Mouse (Mus musculus) cerebellum, adult 11-12 months (tissue): Measurements from ENCODE around the gene Slc34a1.
"Not testable (repeated sequence)": the region's sequence is repeated elsewhere in the genome, so short reads cannot be mapped to it uniquely, and the experiment has no call there.

Source experiments
- DNase-seq: peaks from one replicate; pipeline ENCODE4 v3.0.0; 2022

The Slc34a1 gene

GRCm38 (mm10) chr13:55404853-55405782, 7.1 kb downstream of the Slc34a1 start:
- peak; percentile 40 for DNase-seq

GRCm38 (mm10) chr13:55405783-55406390, 7.9 kb downstream of the Slc34a1 start:
- DNase-seq, result no peak

- no peak for DNase-seq
Observed at GRCm38 (mm10) chr13:55407341-55407740, 9.4 kb downstream of the Slc34a1 start.

GRCm38 (mm10) chr13:55408546-55409120, 10.6 kb downstream of the Slc34a1 start:
- DNase-seq, result no peak

GRCm38 (mm10) chr13:55411826-55412225, 13.8 kb downstream of the Slc34a1 start:
- DNase-seq, result no peak

GRCm38 (mm10) chr13:55412643-55413307, 14.8 kb downstream of the Slc34a1 start:
- no peak for DNase-seq

- DNase-seq, result no peak
Observed at GRCm38 (mm10) chr13:55413333-55413732, 15.3 kb downstream of the Slc34a1 start.

GRCm38 (mm10) chr13:55414743-55415380, 16.9 kb downstream of the Slc34a1 start, which contains the start of gene Pfn3:
Gene Pfn3, minus strand, starts transcription at chr13:55415232.
- no peak for DNase-seq

GRCm38 (mm10) chr13:55418004-55418403, 20.0 kb downstream of the Slc34a1 start:
- DNase-seq, result peak; percentile 74

- no peak for DNase-seq
Observed at GRCm38 (mm10) chr13:55419142-55419541, 21.2 kb downstream of the Slc34a1 start.

GRCm38 (mm10) chr13:55420018-55420932, 22.3 kb downstream of the Slc34a1 start:
- no peak for DNase-seq

GRCm38 (mm10) chr13:55420933-55421800, 23.2 kb downstream of the Slc34a1 start:
- DNase-seq, result no peak

- no peak for DNase-seq
Observed at GRCm38 (mm10) chr13:55426613-55427012, 28.6 kb downstream of the Slc34a1 start, which contains the start of gene F12. Gene F12, minus strand, starts transcription at chr13:55426793.

- no peak for DNase-seq
Observed at GRCm38 (mm10) chr13:55429226-55429888, 31.4 kb downstream of the Slc34a1 start.

- no peak for DNase-seq
Observed at GRCm38 (mm10) chr13:55430566-55430965, 32.6 kb downstream of the Slc34a1 start.

GRCm38 (mm10) chr13:55431889-55432685, 34.1 kb downstream of the Slc34a1 start:
- no peak for DNase-seq

GRCm38 (mm10) chr13:55437111-55437629, 39.2 kb downstream of the Slc34a1 start:
- DNase-seq, result not testable (repeated sequence)

- peak; percentile 41 for DNase-seq
Observed at GRCm38 (mm10) chr13:55443799-55444285, 45.9 kb downstream of the Slc34a1 start.
